Mouse (Mus musculus) myocyte (in vitro differentiated cells): ENCODE measurements around the gene Krtdap.

ENCODE experiments used
- CEBPB ChIP-seq: IDR thresholded peaks from 2 replicates; pipeline ENCODE4 v1.6.1; 2011; ENCODE audit warnings: mild to moderate bottlenecking, moderate library complexity; ENCODE audit not compliant: poor library complexity, insufficient read depth, severe bottlenecking
- E2F4 ChIP-seq: IDR thresholded peaks from one replicate; pipeline ENCODE4 v1.6.1; 2011; ENCODE audit warnings: mild to moderate bottlenecking, control low read depth, moderate library complexity; ENCODE audit not compliant: insufficient read depth
- MAX ChIP-seq: IDR thresholded peaks from one replicate; pipeline ENCODE4 v1.6.1; 2011; ENCODE audit warnings: low read depth, mild to moderate bottlenecking, control low read depth
- MYOD1 ChIP-seq, 3 experiments: IDR thresholded peaks; one replicate each; pipeline ENCODE4 v1.6.1; 2011; ENCODE audit warnings: control low read depth in 2 of 3, low read depth in 2 of 3, mild to moderate bottlenecking in 2 of 3, moderate library complexity in 1 of 3; ENCODE audit not compliant: insufficient read length in 2 of 3, control insufficient read depth in 1 of 3
- MYOG ChIP-seq, 3 experiments: IDR thresholded peaks; one replicate each; pipeline ENCODE4 v1.6.1; 2011; ENCODE audit warnings: control low read depth in 2 of 3, low read depth in 2 of 3, mild to moderate bottlenecking in 2 of 3; ENCODE audit not compliant: insufficient read length in 2 of 3, control insufficient read depth in 1 of 3, insufficient read depth in 1 of 3
- POLR2A ChIP-seq: IDR thresholded peaks from one replicate; pipeline ENCODE4 v1.6.1; 2011; ENCODE audit warnings: low read depth, mild to moderate bottlenecking, control low read depth, moderate library complexity; ENCODE audit not compliant: insufficient read length
- POLR2AphosphoS2 ChIP-seq: IDR thresholded peaks from one replicate; pipeline ENCODE4 v1.6.1; 2011; ENCODE audit warnings: low read depth, control low read depth; ENCODE audit not compliant: insufficient read length
- REST ChIP-seq: IDR thresholded peaks from one replicate; pipeline ENCODE4 v1.6.1; 2011; ENCODE audit warnings: mild to moderate bottlenecking, control low read depth, moderate library complexity; ENCODE audit not compliant: insufficient read depth, insufficient read length
- SRF ChIP-seq: IDR thresholded peaks from one replicate; pipeline ENCODE4 v1.6.1; 2011; ENCODE audit warnings: low read depth; ENCODE audit not compliant: control insufficient read depth, insufficient read length
- TCF12 ChIP-seq: IDR thresholded peaks from one replicate; pipeline ENCODE4 v1.6.1; 2011; ENCODE audit warnings: mild to moderate bottlenecking, control low read depth; ENCODE audit not compliant: poor library complexity, insufficient read depth, severe bottlenecking
- TCF3 ChIP-seq: IDR thresholded peaks from one replicate; pipeline ENCODE4 v1.6.1; 2011; ENCODE audit warnings: low read depth, control low read depth; ENCODE audit not compliant: insufficient read length
- USF1 ChIP-seq: IDR thresholded peaks from one replicate; pipeline ENCODE4 v1.6.1; 2011; ENCODE audit warnings: low read depth, mild to moderate bottlenecking, control low read depth, moderate library complexity

DNA sequence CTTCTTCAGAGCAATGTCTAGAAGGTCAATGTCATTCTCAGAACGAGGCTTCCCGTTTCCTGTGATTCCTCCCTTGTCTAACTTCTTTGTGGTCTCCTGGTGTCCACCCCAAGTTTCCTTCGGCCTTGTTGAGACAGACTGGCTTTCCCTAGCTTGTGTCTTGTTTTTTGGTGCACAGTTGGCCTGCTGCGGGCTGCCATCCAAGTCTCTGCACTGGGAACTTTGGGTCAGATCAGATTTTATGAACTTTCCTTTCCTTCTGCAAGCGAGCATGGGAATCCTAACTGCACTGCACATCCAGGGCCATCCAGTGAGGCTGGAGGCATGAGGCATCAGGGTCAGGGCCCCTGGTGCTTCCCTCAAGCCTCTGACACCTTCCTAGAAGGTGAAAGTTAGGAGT lies 33.8 kb downstream of the Krtdap start:
- TF ChIP-seq POLR2AphosphoS2 (no peak), E2F4 (no peak), POLR2A (no peak), CEBPB (no peak), TCF12 (no peak), MAX (no peak), MYOD1 (IDR thresholded peaks at IDR 0.05; ENCODE audit: control insufficient read depth in 1 of 3, insufficient read length in 2 of 3, low read depth in 2 of 3) (no peak), TCF3 (no peak), USF1 (no peak), REST (no peak), MYOG (IDR thresholded peaks at IDR 0.05; ENCODE audit: control insufficient read depth in 1 of 3, insufficient read depth in 1 of 3, insufficient read length in 2 of 3, low read depth in 2 of 3) (no peak), SRF (no peak)
